Comparison of ENCODE assay signal across 30 mouse cellular contexts in the genomic region with DNA sequence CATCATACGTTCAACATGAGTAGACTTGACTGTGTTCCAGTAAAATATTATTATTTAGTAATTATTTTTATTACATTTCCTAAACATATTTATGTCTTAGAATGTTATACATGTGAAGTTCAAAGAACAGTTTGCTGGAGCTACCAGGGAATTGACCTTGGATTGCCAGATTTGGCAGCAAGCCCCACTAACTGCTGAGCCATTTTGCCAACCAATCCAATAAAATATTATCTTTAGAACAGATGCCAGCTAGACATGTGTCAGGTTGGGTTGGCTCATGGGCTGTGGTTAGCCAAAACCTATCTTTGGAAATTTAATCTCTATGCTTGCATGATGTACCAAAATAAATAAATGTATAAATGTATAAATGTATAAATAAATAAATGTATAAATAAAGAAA.
DNase-seq lines count a peak whose midpoint lies in the region; ATAC-seq lines count a peak whose summit lies in the region.
"Had no signal": no experiment of that assay in that cellular context is flagged by ENCODE, and none has a peak within 500 bp of the region (broad histone marks: within the 10 kb centered on the region; RNA-seq: fewer than 3 reads in every experiment).

No protein-coding gene starts in this region.

- H3K36me3 ChIP-seq in heart, embryonic 11.5 days (ENCODE audit: control insufficient read depth, insufficient read depth, low read length), result no peaks in the 10 kb centered on the region
- H3K36me3 ChIP-seq: embryonic facial prominence, embryonic 10.5 days; embryonic facial prominence, embryonic 13.5 days; forebrain, embryonic 12.5 days; forebrain, embryonic 15.5 days; G1E; heart, embryonic 12.5 days; heart, embryonic 15.5 days had no signal

- peak; percentile 36 for DNase-seq in adrenal gland, adult 2 months
- no peak for DNase-seq in adrenal gland, postnatal 4 days (ENCODE audit: low spot score in 2 of 2)
- peak; percentile 42 to 65 for DNase-seq in cerebellum, postnatal 10 days
- no peak for DNase-seq in cerebellum, adult 9-11 months
- DNase-seq in heart, adult 8-10 months (ENCODE audit: low spot score), result peak; percentile 12
- DNase-seq in embryo, embryonic 10.5 days (ENCODE audit: low spot score), result no peak
- DNase-seq: B cell, adult 2 months; cerebellum, adult 18-20 months; cerebellum, adult 9-10 months; embryo, embryonic 11 days; gastrocnemius, postnatal 25 days; heart, postnatal 4 days; kidney, adult 18-20 months; kidney, adult 9 months had no signal

- WGBS in heart, embryonic 11.5 days (ENCODE audit: insufficient replicate concordance), result 78% methylated on average over 1 of the region's 1 CpGs

- H3K4me1 ChIP-seq in heart, embryonic 11.5 days (ENCODE audit: control insufficient read depth, insufficient read depth, low read length), result no peaks in the 10 kb centered on the region
- H3K4me1 ChIP-seq: embryonic facial prominence, embryonic 10.5 days; embryonic facial prominence, embryonic 13.5 days; forebrain, embryonic 12.5 days; forebrain, embryonic 15.5 days; heart, embryonic 12.5 days; heart, embryonic 15.5 days had no signal

- H3K9me3 ChIP-seq in heart, embryonic 11.5 days (replicated peaks; ENCODE audit: control insufficient read depth, low read length), result no peaks in the 10 kb centered on the region
- H3K9me3 ChIP-seq: embryonic facial prominence, embryonic 10.5 days; embryonic facial prominence, embryonic 13.5 days; forebrain, embryonic 12.5 days; forebrain, embryonic 15.5 days; G1E; heart, embryonic 12.5 days; heart, embryonic 15.5 days had no signal

- H3K9ac ChIP-seq in heart, embryonic 11.5 days (ENCODE audit: low read depth, low read length), result no peak overlapping the region
- H3K9ac ChIP-seq: embryonic facial prominence, embryonic 13.5 days; forebrain, embryonic 12.5 days; forebrain, embryonic 15.5 days; heart, embryonic 12.5 days; heart, embryonic 15.5 days; hindbrain, embryonic 14.5 days had no signal

- no peaks in the 10 kb centered on the region for H3K27me3 ChIP-seq in heart, embryonic 11.5 days (ENCODE audit: control insufficient read depth, insufficient read depth, low read length)
- H3K27me3 ChIP-seq: CH12.LX; embryonic facial prominence, embryonic 13.5 days; forebrain, embryonic 12.5 days; forebrain, embryonic 15.5 days; heart, embryonic 12.5 days; heart, embryonic 15.5 days; Patski had no signal

- H3K4me3 ChIP-seq in heart, embryonic 11.5 days (ENCODE audit: low read depth, low read length), result no peak overlapping the region
- H3K4me3 ChIP-seq: embryonic facial prominence, embryonic 10.5 days; embryonic facial prominence, embryonic 13.5 days; erythroblast, embryonic 14.5 days; forebrain, embryonic 12.5 days; forebrain, embryonic 15.5 days; heart, adult 2 months; heart, embryonic 12.5 days; heart, embryonic 15.5 days had no signal

- H3K27ac ChIP-seq in heart, embryonic 11.5 days (ENCODE audit: low read depth, low read length), result no peak overlapping the region
- H3K27ac ChIP-seq: embryonic facial prominence, embryonic 10.5 days; embryonic facial prominence, embryonic 13.5 days; forebrain, embryonic 12.5 days; forebrain, embryonic 15.5 days; heart, adult 2 months; heart, embryonic 15.5 days; hindbrain, embryonic 14.5 days; hindbrain, postnatal 0 days had no signal

- no peak overlapping the region for H3K4me2 ChIP-seq in heart, embryonic 11.5 days
- H3K4me2 ChIP-seq: embryonic facial prominence, embryonic 13.5 days; forebrain, embryonic 12.5 days; forebrain, embryonic 15.5 days; heart, embryonic 12.5 days; heart, embryonic 15.5 days; hindbrain, embryonic 14.5 days had no signal

- ATAC-seq in heart, embryonic 11.5 days (replicated peaks; ENCODE audit: insufficient number of reproducible peaks, low FRiP score, low TSS enrichment), result no peak
- ATAC-seq: forebrain, embryonic 15.5 days; hindbrain, postnatal 0 days; inflammation-experienced regulatory T-cells, adult 6 months; intestine, embryonic 16.5 days; Patski had no signal

Comparison
In these comparisons a context has a peak if more than half of its experiments do, and no peak if none do; other contexts are left out.
1. DNase-seq: peak in adrenal gland, adult 2 months (single experiment), cerebellum, postnatal 10 days (2 of 2) and heart, adult 8-10 months (single experiment); none in adrenal gland, postnatal 4 days (0 of 2), cerebellum, adult 9-11 months (single experiment) and embryo, embryonic 10.5 days (single experiment).